Comparison of ENCODE assay signal across 9 mouse cellular contexts in genomic region chr3:20776128-20776963, GRCm38 (mm10).
DNase-seq lines count a peak whose midpoint lies in the region; ATAC-seq and TF ChIP-seq lines count a peak whose summit lies in the region.
"Had no signal": no experiment of that assay in that cellular context is flagged by ENCODE, and none has a peak within 500 bp of the region (broad histone marks: within the 10 kb centered on the region; RNA-seq: fewer than 3 reads in every experiment).

No protein-coding gene starts in this region.

- H3K9me3 ChIP-seq in forebrain, embryonic 16.5 days (ENCODE audit: control insufficient read depth, low read length) = no peaks in the 10 kb centered on the region
- no peaks in the 10 kb centered on the region for H3K9me3 ChIP-seq in neural tube, embryonic 13.5 days

- no peak overlapping the region for H3K9ac ChIP-seq in forebrain, embryonic 16.5 days (replicated peaks; ENCODE audit: low read depth, low read length)
- no peak overlapping the region for H3K9ac ChIP-seq in neural tube, embryonic 13.5 days

- no peaks in the 10 kb centered on the region for H3K36me3 ChIP-seq in forebrain, embryonic 16.5 days (ENCODE audit: control insufficient read depth, insufficient read depth)
- no peaks in the 10 kb centered on the region for H3K36me3 ChIP-seq in neural tube, embryonic 13.5 days

- no peak for TF ChIP-seq CTCF in cerebellum, adult 2 months (IDR thresholded peaks at IDR 0.05; ENCODE audit: borderline replicate concordance, insufficient read depth, low read depth, low read length)

- peaks cover 9% of the 10 kb centered on the region for H3K4me1 ChIP-seq in forebrain, embryonic 16.5 days (replicated peaks; ENCODE audit: control insufficient read depth, insufficient read depth, low read length)
- H3K4me1 ChIP-seq in neural tube, embryonic 13.5 days (replicated peaks) = peaks cover 12% of the 10 kb centered on the region; the same call in 1 of the 2 replicates
- H3K4me1 ChIP-seq in cerebellum, adult 2 months (ENCODE audit: control insufficient read depth, insufficient read depth, low read length) = no peaks in the 10 kb centered on the region

- intact Hi-C loops in gastrocnemius, postnatal 36 days (cut with DNase I) = no loop called here

- WGBS in forebrain, embryonic 16.5 days = 5% methylated on average over 4 of the region's 4 CpGs
- WGBS in neural tube, embryonic 13.5 days = 25% methylated on average over 4 of the region's 4 CpGs
- 43% methylated on average over 4 of the region's 4 CpGs for WGBS in cerebellum, adult 2 months

- H3K27me3 ChIP-seq in forebrain, embryonic 16.5 days (replicated peaks; ENCODE audit: control insufficient read depth, insufficient read depth, low read length) = no peaks in the 10 kb centered on the region
- no peaks in the 10 kb centered on the region for H3K27me3 ChIP-seq in neural tube, embryonic 13.5 days
- H3K27me3 ChIP-seq in cerebellum, adult 2 months (ENCODE audit: control insufficient read depth, insufficient read depth, low read length) = no peaks in the 10 kb centered on the region

- no peak overlapping the region for H3K4me3 ChIP-seq in forebrain, embryonic 16.5 days (replicated peaks; ENCODE audit: low read length)
- no peak overlapping the region for H3K4me3 ChIP-seq in neural tube, embryonic 13.5 days
- H3K4me3 ChIP-seq in cerebellum, adult 2 months (replicated peaks; ENCODE audit: insufficient read depth, low read depth, low read length) = no peak overlapping the region

- peak overlapping the region; percentile 90 for H3K27ac ChIP-seq in forebrain, embryonic 16.5 days (ENCODE audit: low read length)
- H3K27ac ChIP-seq in neural tube, embryonic 13.5 days (replicated peaks) = peak overlapping the region; percentile 71
- no peak overlapping the region for H3K27ac ChIP-seq in cerebellum, adult 2 months (ENCODE audit: insufficient read depth, low read length)

- no peak overlapping the region for H3K4me2 ChIP-seq in forebrain, embryonic 16.5 days (ENCODE audit: low read length)
- H3K4me2 ChIP-seq in neural tube, embryonic 13.5 days = no peak overlapping the region

- peak; percentile 95 for ATAC-seq in forebrain, embryonic 16.5 days
- ATAC-seq in neural tube, embryonic 13.5 days (ENCODE audit: low read depth) = peak; percentile 98

- TF ChIP-seq POLR2A in cerebellum, adult 2 months (IDR thresholded peaks at IDR 0.05; ENCODE audit: borderline replicate concordance, insufficient read depth, low read length) = no peak

- DNase-seq in brain, embryonic 18.5 days (ENCODE audit: low read depth, low spot score) = peak; percentile 62
- peak; percentile 29 to 45 for DNase-seq in layer of hippocampus, postnatal 14 days (ENCODE audit: low spot score in 2 of 2)
- no peak for DNase-seq in gastrocnemius, postnatal 36 days
- DNase-seq in cerebellum, adult 2 months = no peak
- no peak for DNase-seq in cerebellum, adult 9-11 months
- DNase-seq: cerebellum, postnatal 36 days; heart, adult 18-20 months had no signal

Comparison
In these comparisons a context has a peak if more than half of its experiments do, and no peak if none do; other contexts are left out.
1. DNase-seq: peak in brain, embryonic 18.5 days (single experiment) and layer of hippocampus, postnatal 14 days (2 of 2); none in gastrocnemius, postnatal 36 days (0 of 2), cerebellum, adult 2 months (0 of 2) and cerebellum, adult 9-11 months (single experiment).